Mouse (Mus musculus) CD4-positive, CD25-positive, alpha-beta regulatory T cell (primary cell): Measurements from ENCODE around the gene Armcx2. TPM values are rescaled to one million over a fixed set of nuclear protein-coding genes. Genes with fewer than 3 reads are reported as not detected.

ENCODE experiments used
- polyA plus RNA-seq: library from polyadenylated mRNA; unstranded; fragments of 100-300 nt; shearing (Covaris generic); gene quantifications from one replicate; pipeline ENCODE4 v1.2.1, GENCODE M21; 2017

The Armcx2 gene
- polyA plus RNA-seq, result 11.0 TPM

GRCm38 (mm10) chrX:134808755-134809224 is at the start of gene Armcx2:
Gene Armcx2 (minus strand): TSS chrX:134809221.

GRCm38 (mm10) chrX:134756434-134757292 is 52.4 kb downstream of the Armcx2 start, which contains the start of gene Armcx3:
Gene Armcx3 (plus strand): TSS chrX:134756595.

Other genes with a start within 250 kb of the Armcx2 start
- 1.3 TPM for gene Btk, start 225.7 kb downstream of the Armcx2 start, polyA plus RNA-seq
- 303 TPM for gene Rpl36a, start 223.6 kb downstream of the Armcx2 start, polyA plus RNA-seq
- 3.8 TPM for gene Gla, start 208.1 kb downstream of the Armcx2 start, polyA plus RNA-seq
- 115 TPM for gene Hnrnph2, start 208.0 kb downstream of the Armcx2 start, polyA plus RNA-seq
- 0.32 TPM for gene Armcx4, start 122.7 kb downstream of the Armcx2 start, polyA plus RNA-seq
- 2.1 TPM for gene Armcx1, start 91.3 kb downstream of the Armcx2 start, polyA plus RNA-seq
- gene Armcx6, start 57.8 kb downstream of the Armcx2 start, polyA plus RNA-seq, result 2.5 TPM
- 15.3 TPM for gene Armcx3, start 52.6 kb downstream of the Armcx2 start, polyA plus RNA-seq
- gene Nxf2, start 155.5 kb upstream of the Armcx2 start, polyA plus RNA-seq, result 0.20 TPM
- 9.7 TPM for gene Zmat1, start 200.0 kb upstream of the Armcx2 start, polyA plus RNA-seq